Mouse (Mus musculus) liver, embryonic 16.5 days (tissue): ENCODE measurements around the gene Unc13d. TPM values are rescaled to one million over a fixed set of nuclear protein-coding genes. Genes with fewer than 3 reads are reported as not detected.
"Not testable (repeated sequence)": the region's sequence is repeated elsewhere in the genome, so short reads cannot be mapped to it uniquely, and the experiment has no call there.

Experiments
- ATAC-seq: fragments of 200-750 bp; cut with Nextera tagmentation; 2 replicates; pipeline ENCODE4 v1.8.0; 2017; ENCODE audit warnings: low read depth, mild to moderate bottlenecking, moderate number of reproducible peaks, moderate library complexity
- H3K27ac ChIP-seq: fragments of 300-500 bp; sonication (generic); 2 replicates; pipeline ENCODE4 v1.5.1; 2014; ENCODE audit warnings: mild to moderate bottlenecking, low read length
- H3K27me3 ChIP-seq: fragments of 300-500 bp; sonication (generic); 2 replicates; pipeline ENCODE4 v1.6.1; 2014; ENCODE audit warnings: low read depth, low read length, mixed read lengths; ENCODE audit not compliant: control insufficient read depth, insufficient read depth
- H3K36me3 ChIP-seq: fragments of 300-500 bp; sonication (generic); 2 replicates; pipeline ENCODE4 v1.6.1; 2014; ENCODE audit warnings: mild to moderate bottlenecking; ENCODE audit not compliant: control insufficient read depth, insufficient read depth
- H3K4me1 ChIP-seq: fragments of 300-500 bp; sonication (generic); 2 replicates; pipeline ENCODE4 v1.6.1; 2014; ENCODE audit warnings: low read depth, low read length, mixed read lengths; ENCODE audit not compliant: control insufficient read depth
- H3K4me2 ChIP-seq: fragments of 300-500 bp; sonication (generic); 2 replicates; pipeline ENCODE4 v1.6.1; 2014; ENCODE audit warnings: low read depth, low read length, mixed read lengths
- H3K4me3 ChIP-seq: fragments of 300-500 bp; sonication (generic); 2 replicates; pipeline ENCODE4 v1.5.1; 2014; ENCODE audit warnings: low read depth, mild to moderate bottlenecking, low read length
- H3K9ac ChIP-seq: fragments of 300-500 bp; sonication (generic); 2 replicates; pipeline ENCODE4 v1.6.1; 2014; ENCODE audit warnings: low read depth, low read length
- H3K9me3 ChIP-seq: fragments of 300-500 bp; sonication (generic); replicated peaks from 2 replicates; pipeline ENCODE4 v1.6.1; 2016; ENCODE audit warnings: low read length; ENCODE audit not compliant: control insufficient read depth
- WGBS: fragments of 180-500 bp; shearing (Covaris S2); extraction: QIAGEN DNeasy Blood & Tissue Kit; methylation state at CpG from one replicate; pipeline ENCODE4 v1.1.7; 2014; ENCODE audit not compliant: insufficient replicate concordance; 5-methylcytosine and 5-hydroxymethylcytosine counted together
- polyA plus RNA-seq: library from polyadenylated mRNA; unstranded; fragments of >200 nt; fragmentation: Nextera tagmentation; extraction: Ambion mirVana; gene quantifications from 2 replicates; pipeline ENCODE4 v1.2.1, GENCODE M21; 2015

The Unc13d gene
- 17.8 and 20.4 TPM in 2 replicates for polyA plus RNA-seq

DNA sequence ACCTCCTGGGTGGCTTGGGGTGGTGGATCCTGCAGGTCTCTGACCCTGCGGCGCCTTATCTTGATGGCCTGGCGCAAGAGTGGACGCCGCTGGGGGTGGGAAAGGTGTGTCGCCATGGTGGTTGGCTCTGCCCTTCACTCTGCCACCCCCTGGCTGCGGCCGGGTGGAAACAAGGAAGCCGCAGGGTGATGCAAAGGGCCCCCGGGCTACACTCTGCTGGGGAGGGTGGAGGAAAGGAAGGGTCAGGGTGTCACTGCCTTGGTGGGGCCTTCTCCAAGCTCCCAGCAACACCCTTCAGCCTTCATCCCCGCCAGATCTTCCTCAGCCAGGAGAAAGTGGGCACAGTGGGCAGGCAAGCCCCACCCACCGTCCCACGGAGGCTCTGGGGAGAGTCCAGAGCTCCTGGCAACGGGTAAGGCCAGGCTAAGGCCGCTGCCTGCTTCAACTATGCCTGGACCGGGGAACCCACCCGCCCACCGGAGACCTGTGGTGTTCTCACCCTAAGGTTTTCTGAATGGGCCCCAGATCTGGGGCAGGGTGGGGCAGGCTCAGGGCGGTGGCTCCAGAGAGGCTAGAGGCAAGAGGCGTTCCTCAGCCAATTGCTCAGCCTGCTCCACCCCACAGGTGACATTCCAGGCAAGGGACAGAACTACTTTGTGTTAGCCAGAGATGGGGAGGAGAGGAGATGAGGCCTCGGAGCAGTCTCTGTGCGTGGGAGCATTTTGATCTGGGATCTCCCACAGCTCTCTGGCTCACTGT, at the start of gene Unc13d:
TSS of gene Unc13d (minus strand) at position 516 of the 759 bp plus-strand sequence.
- peak within 1 kb of the TSS; percentile 68 for H3K4me3 ChIP-seq
- H3K27ac ChIP-seq, result peak within 1 kb of the TSS; percentile 97
- peak within 1 kb of the TSS; percentile 93 for H3K4me2 ChIP-seq
- H3K36me3 ChIP-seq, result peaks cover 37% of the 10 kb centered on the region
- ATAC-seq, result peak; percentile 84
- no peaks in the 10 kb centered on the region for H3K9me3 ChIP-seq
- peak within 1 kb of the TSS; percentile 83 for H3K9ac ChIP-seq
- peaks cover 55% of the 10 kb centered on the region for H3K4me1 ChIP-seq
- no peaks in the 10 kb centered on the region for H3K27me3 ChIP-seq
- 7% methylated on average over 22 of the region's 22 CpGs for WGBS

GRCm38 (mm10) chr11:116126261-116126660, 48.5 kb upstream of the Unc13d start:
- ATAC-seq, result no peak
- H3K4me3 ChIP-seq, result no peak overlapping the region

GRCm38 (mm10) chr11:116121731-116122245, 44.0 kb upstream of the Unc13d start:
- not testable (repeated sequence) for H3K9me3 ChIP-seq, H3K9ac ChIP-seq, H3K4me1 ChIP-seq, ATAC-seq, H3K4me2 ChIP-seq, H3K27ac ChIP-seq, H3K4me3 ChIP-seq, H3K36me3 ChIP-seq, H3K27me3 ChIP-seq
- 77% methylated on average over 8 of the region's 8 CpGs for WGBS

More at GRCm38 (mm10) chr11:116126261-116126660, 48.5 kb upstream of the Unc13d start:
- WGBS, result 75% methylated on average over 15 of the region's 15 CpGs
- H3K27me3 ChIP-seq, result no peaks in the 10 kb centered on the region
- H3K36me3 ChIP-seq, result no peaks in the 10 kb centered on the region; the same call in 1 of the 2 replicates
- H3K4me1 ChIP-seq, result peaks cover 31% of the 10 kb centered on the region
- H3K4me2 ChIP-seq, result no peak overlapping the region
- no peaks in the 10 kb centered on the region for H3K9me3 ChIP-seq
- no peak overlapping the region for H3K27ac ChIP-seq
- H3K9ac ChIP-seq, result no peak overlapping the region

DNA sequence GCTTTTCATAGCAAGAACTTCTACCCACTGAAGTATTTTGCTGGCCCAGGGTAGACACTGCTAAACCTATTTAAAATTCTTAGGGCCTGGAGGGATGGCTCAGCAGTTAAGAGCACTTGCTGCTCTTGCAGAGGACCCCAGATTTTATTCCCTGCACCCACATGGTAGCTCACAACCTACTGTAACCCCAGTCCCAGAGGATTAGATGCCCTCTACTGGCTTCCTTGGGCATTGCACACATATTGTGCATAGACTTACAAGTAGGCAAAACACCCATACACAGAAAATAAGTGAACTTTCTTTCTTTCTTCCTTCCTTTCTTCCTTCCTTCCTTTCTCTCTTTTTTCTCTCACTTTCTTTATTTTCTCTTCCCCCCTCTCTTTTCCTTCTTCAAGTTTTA, 40.1 kb upstream of the Unc13d start:
- no peak for ATAC-seq
- H3K9me3 ChIP-seq, result no peaks in the 10 kb centered on the region
- no peaks in the 10 kb centered on the region for H3K27me3 ChIP-seq
- H3K4me2 ChIP-seq, result no peak overlapping the region
- H3K9ac ChIP-seq, result no peak overlapping the region
- H3K4me1 ChIP-seq, result no peaks in the 10 kb centered on the region
- H3K36me3 ChIP-seq, result no peaks in the 10 kb centered on the region; the same call in 1 of the 2 replicates
- H3K4me3 ChIP-seq, result no peak overlapping the region
- H3K27ac ChIP-seq, result no peak overlapping the region

DNA sequence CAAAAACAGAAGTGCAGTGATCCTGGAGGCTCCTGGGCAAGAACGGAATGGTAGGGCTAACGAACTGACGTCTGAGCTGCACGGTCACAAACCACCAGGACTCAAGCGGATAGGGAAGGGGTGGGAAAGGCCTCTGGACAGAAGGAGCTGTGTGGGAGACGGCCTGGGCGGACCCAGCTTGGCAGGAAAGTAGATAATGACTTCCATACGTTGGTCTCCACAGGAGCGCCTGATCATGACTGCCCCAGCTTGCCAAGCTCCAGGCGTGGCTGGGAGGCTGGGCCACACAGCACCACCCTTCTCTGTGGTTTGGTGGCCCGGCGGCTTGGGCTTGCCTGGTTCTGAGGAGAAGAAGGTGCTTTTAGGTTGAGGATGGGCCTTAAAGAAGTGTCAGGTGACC, 39.5 kb upstream of the Unc13d start:
- Histone ChIP-seq H3K4me3 (no peak overlapping the region), H3K36me3 (no peaks in the 10 kb centered on the region), H3K4me1 (no peaks in the 10 kb centered on the region), H3K27ac (no peak overlapping the region), H3K9me3 (no peaks in the 10 kb centered on the region), H3K9ac (no peak overlapping the region), H3K4me2 (no peak overlapping the region), H3K27me3 (no peaks in the 10 kb centered on the region)
- 40% methylated on average over 12 of the region's 12 CpGs for WGBS
- no peak for ATAC-seq

GRCm38 (mm10) chr11:116111611-116112203, 33.9 kb upstream of the Unc13d start:
- no peak overlapping the region for H3K27ac ChIP-seq
- WGBS, result 84% methylated on average over 19 of the region's 19 CpGs
- H3K27me3 ChIP-seq, result peaks cover 45% of the 10 kb centered on the region
- no peak overlapping the region for H3K9ac ChIP-seq
- no peak overlapping the region for H3K4me2 ChIP-seq
- H3K36me3 ChIP-seq, result no peaks in the 10 kb centered on the region
- no peak overlapping the region for H3K4me3 ChIP-seq
- peaks cover 23% of the 10 kb centered on the region for H3K4me1 ChIP-seq
- no peaks in the 10 kb centered on the region for H3K9me3 ChIP-seq
- no peak for ATAC-seq

- peaks cover 29% of the 10 kb centered on the region for H3K4me1 ChIP-seq
- H3K36me3 ChIP-seq, result no peaks in the 10 kb centered on the region
- H3K4me3 ChIP-seq, result no peak overlapping the region
- H3K9ac ChIP-seq, result no peak overlapping the region
- ATAC-seq, result no peak
- no peaks in the 10 kb centered on the region for H3K9me3 ChIP-seq
- peak overlapping the region; percentile 14; the same call in 1 of the 2 replicates for H3K27ac ChIP-seq
- H3K4me2 ChIP-seq, result no peak overlapping the region
- H3K27me3 ChIP-seq, result peaks cover 45% of the 10 kb centered on the region
- 68% methylated on average over 4 of the region's 4 CpGs for WGBS
These were observed 33.3 kb upstream of the Unc13d start for GRCm38 (mm10) chr11:116111067-116111466.

DNA sequence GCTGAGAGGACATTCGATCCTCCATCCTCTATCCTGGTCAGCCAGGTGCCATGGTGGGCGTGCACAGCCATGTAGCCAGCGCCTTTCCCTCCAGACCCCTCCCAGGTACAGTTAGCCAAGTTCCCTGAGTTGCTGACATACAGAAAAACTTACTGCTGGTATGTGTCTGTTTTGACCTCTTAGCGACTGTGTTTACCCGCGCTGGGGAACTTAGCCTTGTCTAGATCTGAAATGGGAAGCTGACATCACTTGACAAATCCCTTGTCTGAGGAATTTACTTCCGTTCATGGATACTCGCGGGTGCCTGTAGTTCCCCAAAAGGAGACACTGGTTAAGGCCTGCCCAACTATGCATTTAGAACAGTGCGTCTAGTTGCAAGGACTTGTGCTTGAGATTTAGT, 32.8 kb upstream of the Unc13d start:
- Histone ChIP-seq H3K4me1 (peaks cover 34% of the 10 kb centered on the region), H3K4me2 (peak overlapping the region; percentile 59), H3K27me3 (peaks cover 45% of the 10 kb centered on the region), H3K9ac (peak overlapping the region; percentile 61; the same call in 1 of the 2 replicates), H3K36me3 (no peaks in the 10 kb centered on the region), H3K4me3 (peak overlapping the region; percentile 60), H3K27ac (peak overlapping the region; percentile 61), H3K9me3 (no peaks in the 10 kb centered on the region)
- 16% methylated on average over 10 of the region's 10 CpGs for WGBS
- 0 out of 2 replicates have a peak, but pooled peaks have one; percentile 7 for ATAC-seq

DNA sequence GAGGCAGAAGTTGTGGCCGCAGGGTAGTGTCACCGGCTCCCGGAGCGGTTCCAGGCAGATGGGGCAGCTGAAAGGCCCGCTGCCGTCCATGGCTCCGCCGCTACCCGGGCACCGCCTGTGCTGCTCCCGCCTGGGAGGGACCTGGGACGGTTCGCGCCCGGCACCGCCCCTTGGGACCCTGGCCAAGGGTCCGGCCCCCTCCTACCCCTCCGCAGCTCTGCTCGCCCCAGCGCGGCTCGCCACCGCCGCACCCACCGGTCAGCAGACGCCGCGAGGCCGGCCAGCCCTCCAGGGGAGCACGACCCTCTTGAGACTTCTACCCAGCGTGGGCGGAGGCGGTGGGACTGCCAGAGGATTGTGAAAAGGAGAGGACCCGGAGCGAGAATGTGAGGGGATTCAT, 32.4 kb upstream of the Unc13d start:
- H3K27ac ChIP-seq, result peak overlapping the region; percentile 61
- WGBS, result 1% methylated on average over 32 of the region's 35 CpGs
- H3K4me3 ChIP-seq, result peak overlapping the region; percentile 60
- no peaks in the 10 kb centered on the region for H3K9me3 ChIP-seq
- peak overlapping the region; percentile 59 for H3K4me2 ChIP-seq
- peak overlapping the region; percentile 61 for H3K9ac ChIP-seq
- H3K4me1 ChIP-seq, result peaks cover 34% of the 10 kb centered on the region
- H3K27me3 ChIP-seq, result peaks cover 45% of the 10 kb centered on the region
- no peaks in the 10 kb centered on the region for H3K36me3 ChIP-seq
- ATAC-seq, result peak; percentile 57
